In genomic region chr15:30172391-30173281, GRCm38 (mm10) we compare ENCODE assay signal across 8 mouse cellular contexts. TPM values are rescaled to one million over a fixed set of nuclear protein-coding genes. Genes with fewer than 3 reads are reported as not detected.
DNase-seq lines count a peak whose midpoint lies in the region; ATAC-seq lines count a peak whose summit lies in the region.

TSS of gene Ctnnd2 (plus strand) at chr15:30172593.

- no peaks in the 10 kb centered on the region; the same call in 1 of the 2 replicates for H3K4me1 ChIP-seq in limb, embryonic 11.5 days (ENCODE audit: control insufficient read depth, insufficient read depth, low read length)
- peaks cover 25% of the 10 kb centered on the region for H3K4me1 ChIP-seq in midbrain, embryonic 13.5 days (replicated peaks)

- H3K4me3 ChIP-seq in limb, embryonic 11.5 days (ENCODE audit: low read depth, low read length): peak within 1 kb of the TSS; percentile 63
- H3K4me3 ChIP-seq in midbrain, embryonic 13.5 days (replicated peaks): peak within 1 kb of the TSS; percentile 83

- no peaks in the 10 kb centered on the region for H3K36me3 ChIP-seq in limb, embryonic 11.5 days (ENCODE audit: control insufficient read depth, insufficient read depth, low read length)
- no peaks in the 10 kb centered on the region for H3K36me3 ChIP-seq in midbrain, embryonic 13.5 days

- H3K27ac ChIP-seq in limb, embryonic 11.5 days (replicated peaks; ENCODE audit: low read depth, low read length): 0 out of 2 replicates have a peak within 1 kb of the TSS, but pooled peaks have one; percentile 4
- peak within 1 kb of the TSS; percentile 99 for H3K27ac ChIP-seq in midbrain, embryonic 13.5 days

- H3K9ac ChIP-seq in limb, embryonic 11.5 days (ENCODE audit: low read length): peak within 1 kb of the TSS; percentile 52
- H3K9ac ChIP-seq in midbrain, embryonic 13.5 days (replicated peaks): peak within 1 kb of the TSS; percentile 95

- H3K4me2 ChIP-seq in limb, embryonic 11.5 days (ENCODE audit: low read depth, severe bottlenecking): peak within 1 kb of the TSS; percentile 94
- H3K4me2 ChIP-seq in midbrain, embryonic 13.5 days (replicated peaks): peak within 1 kb of the TSS; percentile 66

- 0% methylated on average over 41 of the region's 136 CpGs for WGBS in limb, embryonic 11.5 days
- under 1% methylated on average over 92 of the region's 136 CpGs for WGBS in midbrain, embryonic 13.5 days

- peak; percentile 36 to 54 for DNase-seq in adrenal gland, postnatal 36 days
- peak; percentile 89 to 92 for DNase-seq in cerebellum, postnatal 14 days
- DNase-seq in frontal cortex, postnatal 14 days (ENCODE audit: low spot score in 2 of 2): peak; percentile 79 to 81
- peak; percentile 1 to 11 for DNase-seq in kidney, adult 8-10 months
- peak; percentile 84 for DNase-seq in limb, embryonic 11.5 days (ENCODE audit: low spot score)
- DNase-seq in telencephalon, adult 2 months (ENCODE audit: low read depth, low spot score): peak; percentile 80
- no peak for DNase-seq in adipocyte (ENCODE audit: low spot score)

- ATAC-seq in limb, embryonic 11.5 days (ENCODE audit: insufficient number of reproducible peaks, low FRiP score, low TSS enrichment, low read depth): peak; percentile 86
- peak; percentile 94 for ATAC-seq in midbrain, embryonic 13.5 days

- peaks cover 28% of the 10 kb centered on the region for H3K27me3 ChIP-seq in limb, embryonic 11.5 days (ENCODE audit: control insufficient read depth, insufficient read depth, low read length)
- H3K27me3 ChIP-seq in midbrain, embryonic 13.5 days: peaks cover 13% of the 10 kb centered on the region

- no peaks in the 10 kb centered on the region for H3K9me3 ChIP-seq in limb, embryonic 11.5 days (ENCODE audit: control insufficient read depth, low read length)
- H3K9me3 ChIP-seq in midbrain, embryonic 13.5 days: no peaks in the 10 kb centered on the region

RNA-seq across cellular contexts. Expression of gene Ctnnd2, which starts in this region (rescaled TPM):
- total RNA-seq in adrenal gland, postnatal 36 days (2021): 1 to 10 TPM; 2.6 to 2.8 TPM
- polyA plus RNA-seq in limb, embryonic 11.5 days (2014; fragmentation: Nextera tagmentation; extraction: Ambion mirVana): 2.5 TPM in 2 replicates
- polyA plus RNA-seq in midbrain, embryonic 13.5 days (2015; fragmentation: Nextera tagmentation; extraction: Ambion mirVana): 54.2 and 55.6 TPM in 2 replicates

Comparison
In these comparisons a context has a peak if more than half of its experiments do, and no peak if none do; other contexts are left out.
1. RNA of gene Ctnnd2 (polyA plus RNA-seq): 54.2 to 55.6 TPM in midbrain, embryonic 13.5 days; 2.5 TPM in limb, embryonic 11.5 days; every median in the first group is over 10 times any median in the second.